Mouse (Mus musculus) mouse embryonic stem cell (cell line): ENCODE measurements around the gene Foxp4.
"Not testable (repeated sequence)": the region's sequence is repeated elsewhere in the genome, so short reads cannot be mapped to it uniquely, and the experiment has no call there.

Source experiments
- in situ Hi-C, 2 experiments: fragments of 300-500 bp; cut with MboI; formaldehyde crosslinking; loops; 1 replicate in 1 of 2; 3 replicates in 1 of 2; pipeline ENCODE4 v1.14.3; 2019 to 2020; ENCODE audit warnings: low sequenced_read_pairs in 2 of 2, low pct_unique_long_range_greater_than_20kb in 1 of 2, mixed read lengths in 1 of 2; ENCODE audit not compliant: unreplicated experiment in 1 of 2

Foxp4 gene

GRCm38 (mm10) chr17:47872311-47873011 is 52.0 kb downstream of the Foxp4 start:
- in situ Hi-C loops: no loop called here

GRCm38 (mm10) chr17:47869874-47870273 is 54.6 kb downstream of the Foxp4 start:
- in situ Hi-C loops: no loop called here

- in situ Hi-C loops: no loop called here
Measured at GRCm38 (mm10) chr17:47866037-47866436, 58.4 kb downstream of the Foxp4 start.

- in situ Hi-C loops: no loop called here
Measured at GRCm38 (mm10) chr17:47864496-47864895, 59.9 kb downstream of the Foxp4 start.

GRCm38 (mm10) chr17:47863437-47863836 is 61.0 kb downstream of the Foxp4 start:
- in situ Hi-C loops: no loop called here

- in situ Hi-C loops: no loop called here
Measured at GRCm38 (mm10) chr17:47863023-47863422, 61.4 kb downstream of the Foxp4 start.

GRCm38 (mm10) chr17:47855544-47855943 is 68.9 kb downstream of the Foxp4 start:
- in situ Hi-C loops: no loop called here

GRCm38 (mm10) chr17:47854908-47855307 is 69.5 kb downstream of the Foxp4 start:
- in situ Hi-C loops: no loop called here

GRCm38 (mm10) chr17:47853760-47854159 is 70.7 kb downstream of the Foxp4 start:
- in situ Hi-C loops: no loop called here

GRCm38 (mm10) chr17:47853336-47853735 is 71.1 kb downstream of the Foxp4 start:
- in situ Hi-C loops: no loop called here

- in situ Hi-C loops: not testable (repeated sequence)
Measured at GRCm38 (mm10) chr17:47851798-47852360, 72.6 kb downstream of the Foxp4 start.

GRCm38 (mm10) chr17:47850639-47851314 is 73.7 kb downstream of the Foxp4 start:
- in situ Hi-C loops: no loop called here

- in situ Hi-C loops: no loop called here
Measured at GRCm38 (mm10) chr17:47850035-47850434, 74.4 kb downstream of the Foxp4 start.

- in situ Hi-C loops: loop anchor here in 1 of 2 experiments (10.0 to 25.0 kb wide), 2 partner anchors 247 to 464 kb away; partner anchors contain the start of gene B430306N03Rik
Measured at GRCm38 (mm10) chr17:47847985-47848384, 76.5 kb downstream of the Foxp4 start.

- in situ Hi-C loops: loop anchor here in 1 of 2 experiments (10.0 to 25.0 kb wide), 2 partner anchors 249 to 467 kb away; partner anchors contain the start of gene B430306N03Rik
Measured at GRCm38 (mm10) chr17:47845609-47846008, 78.8 kb downstream of the Foxp4 start.

GRCm38 (mm10) chr17:47843465-47843864 is 81.0 kb downstream of the Foxp4 start:
- in situ Hi-C loops: loop anchor here in 1 of 2 experiments (10.0 to 25.0 kb wide), 2 partner anchors 251 to 469 kb away; partner anchors contain the start of gene B430306N03Rik

GRCm38 (mm10) chr17:47841931-47842623 is 82.4 kb downstream of the Foxp4 start:
- in situ Hi-C loops: loop anchor here in 1 of 2 experiments (10.0 to 25.0 kb wide), 2 partner anchors 253 to 470 kb away; partner anchors contain the start of gene B430306N03Rik

- in situ Hi-C loops: loop anchor here in 1 of 2 experiments (10.0 to 25.0 kb wide), 2 partner anchors 253 to 471 kb away; partner anchors contain the start of gene B430306N03Rik
Measured at GRCm38 (mm10) chr17:47841521-47841920, 82.9 kb downstream of the Foxp4 start.
